Mouse (Mus musculus): ENCODE measurements at regions not wholly inside any gene's neighbourhood (a gene's known extent, or its start where the extent isn't known, plus 50 kb on each side); places are given as distances from the start of the nearest gene placed in this dataset.
"Not testable (repeated sequence)": the region's sequence is repeated elsewhere in the genome, so short reads cannot be mapped to it uniquely, and the experiment has no call there.

- DNase-seq = no peak
Measured at GRCm38 (mm10) chr9:104496220-104496619, 50.9 kb upstream of the Cpne4 start.

GRCm38 (mm10) chr9:104490696-104491095 lies 56.4 kb upstream of the Cpne4 start:
- no peak for DNase-seq

DNA sequence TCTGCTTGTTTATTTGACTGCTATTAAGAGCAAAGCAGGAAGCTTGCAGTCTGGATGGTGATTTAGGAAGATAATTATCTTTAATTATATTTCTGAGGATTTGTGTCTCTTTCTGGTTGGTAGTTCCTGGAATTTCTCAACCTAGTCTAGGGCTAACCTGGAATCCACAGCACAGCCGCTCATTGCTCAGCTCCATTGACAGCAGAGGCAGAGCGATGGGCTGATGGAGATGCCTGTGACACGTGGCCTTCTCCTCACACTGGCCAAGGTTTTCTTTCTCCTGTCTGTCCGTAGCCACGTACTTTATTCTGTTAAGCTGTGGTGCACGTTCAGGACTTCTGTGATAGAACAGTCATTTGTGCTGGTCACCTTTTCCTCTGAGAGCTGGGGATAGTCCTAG lies 57.7 kb upstream of the Cpne4 start:
- no peak for DNase-seq

GRCm38 (mm10) chr9:104482440-104482839 lies 64.6 kb upstream of the Cpne4 start:
- no peak for DNase-seq

GRCm38 (mm10) chr9:104480683-104481082 lies 66.4 kb upstream of the Cpne4 start:
- DNase-seq = no peak

GRCm38 (mm10) chr9:104474831-104475230 lies 72.3 kb upstream of the Cpne4 start:
- no peak for DNase-seq

DNA sequence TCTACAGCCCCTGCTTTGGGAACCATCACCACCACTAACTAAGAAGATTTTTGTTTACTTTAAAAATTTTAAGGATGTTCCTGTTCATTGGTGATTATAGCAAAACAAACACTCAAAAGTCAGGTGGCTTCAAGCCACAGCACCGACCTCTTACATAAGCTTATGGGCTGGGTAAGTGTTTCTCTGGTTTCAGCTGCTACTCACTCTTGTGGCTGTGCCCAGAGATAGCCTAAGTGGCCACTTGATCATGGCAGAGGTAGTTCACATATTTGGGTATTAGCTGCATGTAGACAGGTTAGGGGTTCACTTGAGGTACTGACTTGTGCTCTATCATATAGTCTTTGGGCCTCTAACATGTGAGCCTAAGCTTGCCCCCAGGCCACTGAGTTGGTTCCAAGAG lies 79.8 kb upstream of the Cpne4 start:
- DNase-seq = no peak

DNA sequence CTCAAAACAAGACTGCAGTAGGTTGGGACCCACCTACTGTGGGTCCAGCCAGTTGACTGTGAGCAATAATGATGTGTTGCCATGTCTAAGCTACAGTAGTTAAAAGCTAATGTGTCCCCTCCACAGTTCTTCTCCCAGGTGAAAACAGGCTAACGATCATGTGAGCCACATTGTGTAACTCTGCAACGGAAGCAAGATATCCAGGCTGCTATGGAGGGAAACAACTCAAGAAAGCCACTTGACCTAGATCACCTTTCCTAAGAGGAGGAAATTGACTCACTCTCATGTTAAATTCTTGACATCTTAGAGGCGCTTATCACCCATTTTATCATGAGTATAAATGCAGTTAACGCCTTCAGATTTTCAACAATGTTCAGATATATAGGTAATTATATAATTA lies 83.4 kb upstream of the Cpne4 start:
- DNase-seq = no peak

DNA sequence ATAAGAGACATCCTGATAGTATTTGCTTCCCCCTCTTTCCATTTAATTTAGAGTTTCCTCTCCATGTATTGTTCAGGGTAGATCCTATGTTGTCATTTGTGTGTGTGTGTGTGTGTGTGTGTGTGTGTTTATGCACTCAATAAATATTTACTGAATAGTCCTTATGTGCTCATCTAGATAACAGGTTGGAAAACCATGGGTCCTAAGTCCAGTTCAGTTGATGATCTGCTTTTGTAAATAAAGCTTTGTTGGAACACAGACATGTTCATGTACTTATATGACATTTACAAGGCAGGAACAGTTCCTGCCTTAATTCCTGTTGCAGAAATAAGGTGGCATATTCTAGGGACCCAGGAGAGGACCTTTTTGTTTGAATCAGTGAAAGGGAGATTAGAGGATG lies 87.0 kb upstream of the Cpne4 start:
- DNase-seq = no peak

DNA sequence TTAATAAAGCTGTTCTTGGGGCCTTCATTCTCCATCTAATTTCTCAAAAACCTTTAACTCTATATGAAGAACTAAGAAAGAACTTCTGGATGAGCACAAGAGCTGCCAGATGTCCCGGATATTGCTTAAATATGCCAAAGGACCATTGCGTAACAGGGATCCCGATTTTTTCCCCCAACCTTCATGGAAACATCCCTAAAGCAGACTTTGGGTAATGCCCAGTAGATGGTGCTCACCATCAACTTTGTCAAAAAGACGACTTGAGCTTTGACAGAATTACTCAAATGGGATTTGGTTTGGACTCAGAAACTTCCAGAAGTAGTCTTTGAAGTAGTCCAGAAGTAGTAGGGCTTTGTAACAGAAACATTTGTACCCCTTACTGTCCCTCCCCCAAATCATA lies 89.5 kb upstream of the Cpne4 start:
- no peak for DNase-seq

- DNase-seq = no peak
Measured at GRCm38 (mm10) chr9:104448577-104449165, 98.4 kb upstream of the Cpne4 start.

GRCm38 (mm10) chr9:104444906-104445305 lies 102.2 kb upstream of the Cpne4 start:
- DNase-seq = peak; percentile 15

DNA sequence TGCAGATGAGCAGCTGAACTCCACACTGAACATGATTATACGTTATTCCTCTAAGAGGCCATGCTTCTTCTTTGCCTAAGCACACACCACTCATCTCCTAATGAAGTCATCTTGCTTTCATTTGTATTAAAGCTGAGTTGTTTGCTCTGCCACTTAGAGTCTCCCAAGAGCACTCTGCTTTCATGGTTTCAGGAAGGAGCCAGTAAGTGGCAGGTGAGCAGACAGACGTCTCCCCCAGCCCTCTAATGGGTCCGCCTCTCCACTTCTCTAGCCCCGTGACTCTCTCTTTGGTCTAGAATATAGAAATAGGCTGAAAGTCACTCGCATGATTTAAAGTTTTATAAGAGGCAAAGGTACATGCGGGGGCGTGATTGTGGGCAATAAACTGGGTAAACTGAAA lies 103.8 kb upstream of the Cpne4 start:
- DNase-seq = no peak

DNA sequence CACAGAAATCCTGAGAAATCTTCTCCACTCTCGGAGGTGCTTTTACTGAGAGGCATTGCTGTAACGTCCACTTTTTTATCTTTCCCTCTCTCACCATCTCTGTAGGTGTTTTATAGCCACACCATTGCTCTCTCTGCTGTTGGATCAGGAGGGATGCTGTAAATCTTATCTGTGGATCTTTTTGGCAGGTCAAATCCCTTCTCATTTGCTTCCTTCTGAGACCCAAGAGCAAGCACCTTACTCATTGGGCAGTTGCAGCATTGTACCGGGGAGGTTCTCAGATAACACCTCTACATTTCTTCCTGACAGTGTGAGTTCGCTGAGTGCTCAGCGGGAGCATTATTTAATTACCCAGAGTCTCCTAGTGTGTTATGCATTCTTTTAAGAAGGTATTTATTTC lies 75.5 kb upstream of the Acpp start:
- no peak for DNase-seq

- DNase-seq = peak; percentile 35
Measured at GRCm38 (mm10) chr9:104410211-104410610, 72.7 kb upstream of the Acpp start.

- no peak for DNase-seq
Measured at GRCm38 (mm10) chr9:104409381-104409780, 71.8 kb upstream of the Acpp start.

DNA sequence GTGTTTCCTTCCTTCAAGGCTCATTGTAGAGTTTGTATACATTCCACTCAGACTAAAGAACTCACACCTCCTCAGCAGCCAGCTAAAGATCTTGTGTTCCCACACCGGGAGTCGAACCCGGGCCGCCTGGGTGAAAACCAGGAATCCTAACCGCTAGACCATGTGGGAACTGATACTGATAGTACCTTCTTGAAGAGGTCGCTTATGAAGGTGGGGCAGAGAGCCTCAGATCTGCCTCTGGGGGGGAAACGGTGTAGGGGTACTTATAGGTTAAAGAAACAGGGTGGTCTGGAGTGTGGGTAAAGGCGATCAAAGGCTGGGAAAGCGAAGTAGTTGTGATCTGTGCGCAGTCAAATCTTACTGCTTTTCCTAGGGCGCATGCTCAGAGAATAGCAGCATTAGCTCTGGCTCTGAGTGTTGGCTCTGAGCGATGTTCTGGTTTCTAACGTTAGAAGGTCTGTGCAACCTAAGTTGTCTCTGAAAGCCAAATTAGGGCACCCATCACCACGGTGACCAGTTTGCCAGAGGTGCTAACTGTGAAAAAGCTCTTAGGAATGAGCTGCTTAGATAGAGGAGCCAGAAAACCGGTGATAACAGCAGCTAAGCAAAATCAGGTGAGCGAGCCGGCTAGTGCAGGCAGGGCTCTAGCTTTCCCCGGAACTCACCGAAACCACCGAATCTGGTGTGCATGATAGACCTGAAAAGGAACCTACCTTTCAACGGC lies 71.2 kb upstream of the Acpp start:
- DNase-seq = peak; percentile 59

GRCm38 (mm10) chr9:104407559-104408376 lies 70.2 kb upstream of the Acpp start:
- DNase-seq = no peak

DNA sequence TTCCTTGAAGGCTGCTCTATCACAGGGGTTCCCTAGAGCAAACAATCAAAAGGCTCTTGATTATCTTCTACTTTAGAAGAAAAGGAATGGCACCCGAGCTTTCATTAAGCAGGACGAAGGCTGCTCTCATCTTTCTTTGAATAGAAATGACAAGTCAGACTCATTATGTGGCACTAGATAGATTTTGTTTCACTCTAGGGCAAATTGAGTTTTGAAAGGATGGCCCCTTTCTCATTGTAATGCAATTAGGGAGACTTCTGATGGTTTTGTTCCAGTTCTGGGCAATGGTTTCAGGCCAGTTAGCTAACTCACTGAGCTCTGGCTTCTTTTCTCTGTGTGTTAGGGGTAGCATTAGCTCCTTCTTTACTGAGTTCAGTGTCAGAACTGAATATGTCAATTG lies 69.5 kb upstream of the Acpp start:
- no peak for DNase-seq

GRCm38 (mm10) chr9:104406491-104406890 lies 68.9 kb upstream of the Acpp start:
- no peak for DNase-seq

- no peak for DNase-seq
Measured at GRCm38 (mm10) chr9:104403863-104404262, 66.3 kb upstream of the Acpp start.

- DNase-seq = no peak
Measured at GRCm38 (mm10) chr9:104401673-104402072, 64.1 kb upstream of the Acpp start.

- no peak for DNase-seq
Measured at GRCm38 (mm10) chr9:104399927-104400326, 62.4 kb upstream of the Acpp start.

- not testable (repeated sequence) for DNase-seq
Measured at GRCm38 (mm10) chr9:104398484-104398883, 60.9 kb upstream of the Acpp start.
